Mouse (Mus musculus) myocyte (in vitro differentiated cells): Measurements from ENCODE around the gene C3ar1. TPM values are rescaled to one million over a fixed set of nuclear protein-coding genes. Genes with fewer than 3 reads are reported as not detected.
A peak's percentile ranks its signal among the peaks of the same experiment; 100 is the strongest.

Source experiments
- H3K27me3 ChIP-seq: one replicate; pipeline ENCODE4 v1.6.1; 2011; ENCODE audit not compliant: control insufficient read depth, insufficient read depth, insufficient read length
- H3K36me3 ChIP-seq: one replicate; pipeline ENCODE4 v1.6.1; 2011; ENCODE audit not compliant: control insufficient read depth, insufficient read depth
- H3K4me2 ChIP-seq: one replicate; pipeline ENCODE4 v1.6.1; 2011; ENCODE audit warnings: low read depth, control low read depth
- H3K4me3 ChIP-seq: one replicate; pipeline ENCODE4 v1.5.1; 2011; ENCODE audit warnings: mild to moderate bottlenecking, control low read depth, moderate library complexity
- H3K79me2 ChIP-seq: one replicate; pipeline ENCODE4 v1.6.1; 2011; ENCODE audit not compliant: control insufficient read depth, insufficient read depth
- H3ac ChIP-seq: one replicate; pipeline ENCODE4 v1.6.1; 2011; ENCODE audit not compliant: control insufficient read depth, insufficient read length
- CEBPB ChIP-seq: IDR thresholded peaks from 2 replicates; pipeline ENCODE4 v1.6.1; 2011; ENCODE audit warnings: mild to moderate bottlenecking, moderate library complexity; ENCODE audit not compliant: poor library complexity, insufficient read depth, severe bottlenecking
- E2F4 ChIP-seq: IDR thresholded peaks from one replicate; pipeline ENCODE4 v1.6.1; 2011; ENCODE audit warnings: mild to moderate bottlenecking, control low read depth, moderate library complexity; ENCODE audit not compliant: insufficient read depth
- MAX ChIP-seq: IDR thresholded peaks from one replicate; pipeline ENCODE4 v1.6.1; 2011; ENCODE audit warnings: low read depth, mild to moderate bottlenecking, control low read depth
- MYOD1 ChIP-seq, 3 experiments: IDR thresholded peaks; one replicate each; pipeline ENCODE4 v1.6.1; 2011; ENCODE audit warnings: control low read depth in 2 of 3, low read depth in 2 of 3, mild to moderate bottlenecking in 2 of 3, moderate library complexity in 1 of 3; ENCODE audit not compliant: insufficient read length in 2 of 3, control insufficient read depth in 1 of 3
- MYOG ChIP-seq, 3 experiments: IDR thresholded peaks; one replicate each; pipeline ENCODE4 v1.6.1; 2011; ENCODE audit warnings: control low read depth in 2 of 3, low read depth in 2 of 3, mild to moderate bottlenecking in 2 of 3; ENCODE audit not compliant: insufficient read length in 2 of 3, control insufficient read depth in 1 of 3, insufficient read depth in 1 of 3
- POLR2A ChIP-seq: IDR thresholded peaks from one replicate; pipeline ENCODE4 v1.6.1; 2011; ENCODE audit warnings: low read depth, mild to moderate bottlenecking, control low read depth, moderate library complexity; ENCODE audit not compliant: insufficient read length
- POLR2AphosphoS2 ChIP-seq: IDR thresholded peaks from one replicate; pipeline ENCODE4 v1.6.1; 2011; ENCODE audit warnings: low read depth, control low read depth; ENCODE audit not compliant: insufficient read length
- REST ChIP-seq: IDR thresholded peaks from one replicate; pipeline ENCODE4 v1.6.1; 2011; ENCODE audit warnings: mild to moderate bottlenecking, control low read depth, moderate library complexity; ENCODE audit not compliant: insufficient read depth, insufficient read length
- SRF ChIP-seq: IDR thresholded peaks from one replicate; pipeline ENCODE4 v1.6.1; 2011; ENCODE audit warnings: low read depth; ENCODE audit not compliant: control insufficient read depth, insufficient read length
- TCF12 ChIP-seq: IDR thresholded peaks from one replicate; pipeline ENCODE4 v1.6.1; 2011; ENCODE audit warnings: mild to moderate bottlenecking, control low read depth; ENCODE audit not compliant: poor library complexity, insufficient read depth, severe bottlenecking
- TCF3 ChIP-seq: IDR thresholded peaks from one replicate; pipeline ENCODE4 v1.6.1; 2011; ENCODE audit warnings: low read depth, control low read depth; ENCODE audit not compliant: insufficient read length
- USF1 ChIP-seq: IDR thresholded peaks from one replicate; pipeline ENCODE4 v1.6.1; 2011; ENCODE audit warnings: low read depth, mild to moderate bottlenecking, control low read depth, moderate library complexity
- polyA plus RNA-seq: library from polyadenylated mRNA; unstranded; fragments of >200 nt; fragmentation: generic; extraction: Trizol; gene quantifications from one replicate; pipeline ENCODE4 v1.2.1, GENCODE M21; 2012; ENCODE audit warnings: missing spikeins

The C3ar1 gene
- polyA plus RNA-seq, 1 experiment: 0.19 TPM

DNA sequence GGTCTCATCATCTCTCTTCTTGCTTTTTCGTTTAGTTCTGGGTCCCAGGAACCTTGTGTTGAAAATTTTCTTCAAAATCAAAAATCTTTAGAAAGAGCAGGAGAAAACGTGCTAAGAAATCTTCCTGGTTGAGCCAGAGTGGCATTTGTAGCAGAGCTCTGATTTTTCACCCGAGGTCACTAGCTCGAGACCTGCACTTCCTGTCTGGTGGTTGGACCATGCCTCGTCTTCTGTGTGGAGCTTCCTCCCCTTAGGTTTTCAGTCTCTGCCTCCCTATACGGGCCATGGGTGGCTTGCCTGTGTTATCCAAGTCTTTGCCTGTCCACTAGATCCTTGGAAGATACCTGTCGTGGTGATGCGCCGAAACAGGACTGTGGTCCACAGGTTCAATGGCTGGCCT is 34.1 kb downstream of the C3ar1 start:
- Histone ChIP-seq H3K4me2 (peak overlapping the region; percentile 91), H3K36me3 (no peaks in the 10 kb centered on the region), H3K4me3 (no peak overlapping the region), H3K27me3 (no peaks in the 10 kb centered on the region), H3ac (no peak overlapping the region), H3K79me2 (peaks cover 17% of the 10 kb centered on the region)
- no peak for TF ChIP-seq POLR2AphosphoS2
- no peak for TF ChIP-seq POLR2A
- no peak for TF ChIP-seq TCF12
- no peak for TF ChIP-seq USF1
- TF ChIP-seq REST: no peak
- TF ChIP-seq TCF3: no peak
- no peak for TF ChIP-seq MYOG (IDR thresholded peaks at IDR 0.05; ENCODE audit: control insufficient read depth in 1 of 3, insufficient read depth in 1 of 3, insufficient read length in 2 of 3, low read depth in 2 of 3)

GRCm38 (mm10) chr6:122820799-122821650 is 34.9 kb downstream of the C3ar1 start:
- TF ChIP-seq MYOD1 (IDR thresholded peaks at IDR 0.05; ENCODE audit: control insufficient read depth in 1 of 3, insufficient read length in 2 of 3, low read depth in 2 of 3): no peak
- no peak for TF ChIP-seq MAX
- no peak for TF ChIP-seq USF1
- TF ChIP-seq CEBPB: no peak
- TF ChIP-seq TCF12: no peak
- TF ChIP-seq TCF3: no peak
- no peak for TF ChIP-seq E2F4
- TF ChIP-seq POLR2A: no peak
- TF ChIP-seq POLR2AphosphoS2: no peak
- TF ChIP-seq MYOG (IDR thresholded peaks at IDR 0.05; ENCODE audit: control insufficient read depth in 1 of 3, insufficient read depth in 1 of 3, insufficient read length in 2 of 3, low read depth in 2 of 3): no peak
- Histone ChIP-seq H3K36me3 (no peaks in the 10 kb centered on the region), H3ac (peak overlapping the region; percentile 62), H3K79me2 (peaks cover 15% of the 10 kb centered on the region), H3K4me2 (peak overlapping the region; percentile 91), H3K4me3 (peak overlapping the region; percentile 74), H3K27me3 (no peaks in the 10 kb centered on the region)

- no peak for TF ChIP-seq SRF
- no peak for TF ChIP-seq CEBPB
- TF ChIP-seq TCF12: no peak
- no peak for TF ChIP-seq MYOG (IDR thresholded peaks at IDR 0.05; ENCODE audit: control insufficient read depth in 1 of 3, insufficient read depth in 1 of 3, insufficient read length in 2 of 3, low read depth in 2 of 3)
Observed at GRCm38 (mm10) chr6:122820071-122820798, 35.7 kb downstream of the C3ar1 start.

GRCm38 (mm10) chr6:122819306-122820070 is 36.5 kb downstream of the C3ar1 start, which contains the start of gene Foxj2:
Gene Foxj2 (plus strand): TSS chr6:122819914.
- Histone ChIP-seq H3K27me3 (no peaks in the 10 kb centered on the region), H3K36me3 (no peaks in the 10 kb centered on the region), H3K4me2 (peak within 1 kb of the TSS; percentile 91), H3K79me2 (peaks cover 15% of the 10 kb centered on the region), H3K4me3 (peak within 1 kb of the TSS; percentile 74), H3ac (peak within 1 kb of the TSS; percentile 62)
- no peak for TF ChIP-seq TCF3
- TF ChIP-seq POLR2AphosphoS2: peak; percentile 65
- no peak for TF ChIP-seq MYOD1 (IDR thresholded peaks at IDR 0.05; ENCODE audit: control insufficient read depth in 1 of 3, insufficient read length in 2 of 3, low read depth in 2 of 3)
- peak; percentile 87 for TF ChIP-seq POLR2A
- TF ChIP-seq SRF: no peak
- TF ChIP-seq CEBPB: no peak
- no peak for TF ChIP-seq MAX
- TF ChIP-seq REST: no peak
- no peak for TF ChIP-seq TCF12
- TF ChIP-seq E2F4: no peak
- TF ChIP-seq MYOG (IDR thresholded peaks at IDR 0.05; ENCODE audit: control insufficient read depth in 1 of 3, insufficient read depth in 1 of 3, insufficient read length in 2 of 3, low read depth in 2 of 3): no peak
- no peak for TF ChIP-seq USF1

More at GRCm38 (mm10) chr6:122820071-122820798, 35.7 kb downstream of the C3ar1 start:
- Histone ChIP-seq H3K36me3 (no peaks in the 10 kb centered on the region), H3K4me3 (peak overlapping the region; percentile 74), H3K4me2 (peak overlapping the region; percentile 91), H3K27me3 (no peaks in the 10 kb centered on the region), H3ac (peak overlapping the region; percentile 62), H3K79me2 (peaks cover 15% of the 10 kb centered on the region)
